Mouse (Mus musculus) hindbrain, embryonic 11.5 days (tissue): ENCODE measurements around the gene R3hdm2. TPM values are rescaled to one million over a fixed set of nuclear protein-coding genes. Genes with fewer than 3 reads are reported as not detected.
A peak's percentile ranks its signal among the peaks of the same experiment; 100 is the strongest.

Experiments used
- ATAC-seq: fragments of 200-750 bp; cut with Nextera tagmentation; 2 replicates; pipeline ENCODE4 v1.8.0; 2017; ENCODE audit warnings: mild to moderate bottlenecking, moderate TSS enrichment, moderate library complexity; ENCODE audit not compliant: low FRiP score
- DNase-seq: peaks from one replicate; pipeline ENCODE4 v3.0.0-alpha.2; 2015; ENCODE audit warnings: low spot score
- H3K27ac ChIP-seq: fragments of 300-500 bp; sonication (generic); 2 replicates; pipeline ENCODE4 v1.5.1; 2014; ENCODE audit warnings: mild to moderate bottlenecking, low read depth, low read length
- H3K27me3 ChIP-seq: fragments of 300-500 bp; sonication (generic); 2 replicates; pipeline ENCODE4 v1.6.1; 2014; ENCODE audit warnings: mild to moderate bottlenecking, low read length, moderate library complexity, mixed read lengths; ENCODE audit not compliant: control insufficient read depth, insufficient read depth
- H3K36me3 ChIP-seq: fragments of 300-500 bp; sonication (generic); 2 replicates; pipeline ENCODE4 v1.6.1; 2014; ENCODE audit warnings: mild to moderate bottlenecking, low read length, moderate library complexity, mixed read lengths; ENCODE audit not compliant: control insufficient read depth, insufficient read depth
- H3K4me1 ChIP-seq: fragments of 300-500 bp; sonication (generic); replicated peaks from 2 replicates; pipeline ENCODE4 v1.6.1; 2014; ENCODE audit warnings: low read length, mixed read lengths; ENCODE audit not compliant: control insufficient read depth, insufficient read depth
- H3K4me2 ChIP-seq: fragments of 300-500 bp; sonication (generic); replicated peaks from 2 replicates; pipeline ENCODE4 v1.6.1; 2014; ENCODE audit warnings: mild to moderate bottlenecking, low read depth, low read length
- H3K4me3 ChIP-seq: fragments of 300-500 bp; sonication (generic); 2 replicates; pipeline ENCODE4 v1.5.1; 2014; ENCODE audit warnings: low read depth, low read length
- H3K9ac ChIP-seq: fragments of 300-500 bp; sonication (generic); 2 replicates; pipeline ENCODE4 v1.6.1; 2014; ENCODE audit warnings: low read depth, low read length
- H3K9me3 ChIP-seq: fragments of 300-500 bp; sonication (generic); 2 replicates; pipeline ENCODE4 v1.6.1; 2016; ENCODE audit warnings: low read length; ENCODE audit not compliant: control insufficient read depth
- WGBS: fragments of 180-500 bp; shearing (Covaris S2); extraction: QIAGEN DNeasy Blood & Tissue Kit; methylation state at CpG from one replicate; pipeline ENCODE4 v1.1.7; 2014; 5-methylcytosine and 5-hydroxymethylcytosine counted together
- polyA plus RNA-seq: library from polyadenylated mRNA; unstranded; fragments of >200 nt; fragmentation: Nextera tagmentation; extraction: Ambion mirVana; gene quantifications from 2 replicates; pipeline ENCODE4 v1.2.1, GENCODE M21; 2014

The R3hdm2 gene
- polyA plus RNA-seq, 1 experiment from 2014 or later: 33.0 TPM

DNA sequence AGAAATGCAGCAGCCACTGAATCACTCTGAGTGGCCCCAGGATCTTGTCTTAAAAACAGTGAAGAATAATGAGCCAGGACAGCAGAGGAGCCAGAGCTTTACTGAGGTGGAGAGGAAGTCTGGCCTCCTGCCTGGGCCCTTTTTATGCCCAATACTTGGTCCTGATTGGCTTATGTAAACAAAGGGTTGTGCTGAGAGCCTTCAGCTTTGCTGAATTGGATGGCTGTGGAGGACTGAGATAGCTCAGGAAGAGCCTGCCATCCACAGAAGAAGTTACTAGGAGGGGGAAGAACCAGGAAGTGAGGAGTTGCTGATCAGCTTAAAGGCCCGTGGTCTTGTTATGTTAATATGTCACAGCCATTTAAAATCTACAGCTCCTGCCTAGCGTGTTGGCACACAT is 46.5 kb downstream of the R3hdm2 start:
- Histone ChIP-seq H3K4me3 (no peak overlapping the region), H3K9me3 (no peaks in the 10 kb centered on the region), H3K9ac (no peak overlapping the region), H3K4me2 (no peak overlapping the region), H3K27ac (peak overlapping the region; percentile 54; the same call in 1 of the 2 replicates), H3K36me3 (no peaks in the 10 kb centered on the region), H3K4me1 (no peaks in the 10 kb centered on the region), H3K27me3 (no peaks in the 10 kb centered on the region)
- no peak for DNase-seq
- no peak for ATAC-seq
- 28% methylated on average over 2 of the region's 2 CpGs for WGBS

DNA sequence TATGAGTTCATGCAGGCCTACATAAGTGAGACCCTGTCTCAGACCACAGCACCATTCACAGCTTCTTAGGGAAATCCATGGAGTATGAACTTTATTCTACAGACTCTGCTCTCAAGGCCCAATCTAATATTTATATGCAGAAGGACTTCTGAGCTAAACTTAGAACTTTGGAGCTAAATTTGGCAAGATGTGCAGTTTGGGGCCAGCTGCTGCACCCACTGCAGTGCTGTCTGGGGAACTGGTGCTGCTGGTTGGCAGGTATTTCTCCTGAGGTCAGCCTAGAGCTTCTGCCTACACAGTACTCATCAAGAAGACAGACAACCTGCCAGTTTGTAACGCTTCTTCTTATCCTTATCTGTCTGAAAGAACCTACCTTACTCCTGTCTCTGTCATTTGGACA is 47.0 kb downstream of the R3hdm2 start:
- H3K36me3 ChIP-seq: no peaks in the 10 kb centered on the region
- H3K4me2 ChIP-seq: no peak overlapping the region
- H3K9me3 ChIP-seq: no peaks in the 10 kb centered on the region
- ATAC-seq: no peak
- DNase-seq: no peak
- 100% methylated on average over 1 of the region's 1 CpGs for WGBS
- no peak overlapping the region for H3K27ac ChIP-seq
- no peak overlapping the region for H3K9ac ChIP-seq
- H3K4me3 ChIP-seq: no peak overlapping the region
- H3K27me3 ChIP-seq: no peaks in the 10 kb centered on the region
- no peaks in the 10 kb centered on the region for H3K4me1 ChIP-seq

DNA sequence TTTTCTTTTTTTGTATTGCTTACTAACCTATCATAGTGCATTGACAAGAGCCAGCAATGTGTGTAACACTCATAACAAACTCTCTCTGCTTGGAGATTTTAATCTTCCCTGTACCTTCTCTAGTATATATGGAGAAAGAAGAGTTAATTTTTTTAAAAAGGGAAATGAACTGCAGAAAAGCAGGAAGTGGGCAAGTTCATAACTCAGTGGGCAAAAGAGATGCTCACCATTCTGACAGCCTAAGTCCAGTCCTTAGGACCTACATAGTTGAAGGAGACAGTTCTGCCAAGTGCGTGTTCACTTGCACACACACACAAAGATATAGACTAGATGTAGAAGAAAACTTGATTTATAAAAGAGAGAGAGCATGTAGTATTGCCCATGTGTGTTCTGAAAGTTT is 47.9 kb downstream of the R3hdm2 start:
- H3K4me3 ChIP-seq: no peak overlapping the region
- H3K4me1 ChIP-seq: no peaks in the 10 kb centered on the region
- DNase-seq (no peak), ATAC-seq (no peak)
- no peaks in the 10 kb centered on the region for H3K9me3 ChIP-seq
- no peak overlapping the region for H3K27ac ChIP-seq
- H3K36me3 ChIP-seq: no peaks in the 10 kb centered on the region
- 97% methylated on average over 1 of the region's 1 CpGs for WGBS
- no peaks in the 10 kb centered on the region for H3K27me3 ChIP-seq
- H3K4me2 ChIP-seq: no peak overlapping the region
- H3K9ac ChIP-seq: no peak overlapping the region

DNA sequence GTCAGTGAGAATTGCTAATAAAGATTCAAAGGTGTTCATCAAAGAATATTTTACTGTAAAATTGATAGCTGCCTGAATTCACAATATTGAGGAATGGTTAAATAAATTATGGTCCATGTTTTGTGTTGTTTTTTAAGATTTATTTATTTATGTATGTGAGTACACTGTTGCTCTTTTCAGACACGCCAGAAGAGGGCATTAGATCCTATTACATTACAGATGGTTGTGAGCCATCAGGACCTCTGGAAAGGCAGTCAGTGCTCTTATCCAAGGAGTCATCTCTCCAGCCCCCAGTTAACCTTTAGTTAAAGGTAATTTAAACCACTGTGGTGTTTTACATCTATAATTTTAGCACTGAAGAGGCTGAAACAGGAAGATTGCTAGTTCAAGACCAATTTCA is 49.4 kb downstream of the R3hdm2 start:
- H3K4me1 ChIP-seq: no peaks in the 10 kb centered on the region
- no peak overlapping the region for H3K27ac ChIP-seq
- H3K4me3 ChIP-seq: no peak overlapping the region
- H3K9me3 ChIP-seq: no peaks in the 10 kb centered on the region
- H3K9ac ChIP-seq: no peak overlapping the region
- no peak overlapping the region for H3K4me2 ChIP-seq
- DNase-seq (no peak), ATAC-seq (no peak)
- no peaks in the 10 kb centered on the region for H3K27me3 ChIP-seq
- WGBS: 69% methylated on average over 1 of the region's 1 CpGs
- no peaks in the 10 kb centered on the region for H3K36me3 ChIP-seq

DNA sequence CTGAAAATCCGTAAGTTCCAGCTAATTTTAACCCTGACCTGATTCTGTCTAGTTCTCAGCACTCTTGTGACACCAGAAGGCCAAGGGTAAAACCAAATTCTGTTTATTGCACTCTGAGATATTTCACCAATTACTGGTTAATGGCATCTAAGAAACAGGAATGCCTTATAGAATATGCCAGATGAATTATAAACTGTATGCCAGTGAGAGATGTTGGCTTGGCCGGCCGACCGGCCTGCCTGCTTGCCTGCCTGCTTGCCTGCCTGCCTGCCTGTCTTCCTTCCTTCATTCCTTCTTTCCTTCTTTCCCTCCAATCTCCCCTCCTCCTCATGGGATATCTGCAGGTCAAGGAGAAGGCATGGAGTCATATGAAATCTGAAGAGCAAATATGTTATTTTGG is 52.3 kb downstream of the R3hdm2 start:
- Histone ChIP-seq H3K27me3 (no peaks in the 10 kb centered on the region), H3K36me3 (no peaks in the 10 kb centered on the region), H3K9ac (no peak overlapping the region), H3K4me2 (no peak overlapping the region), H3K9me3 (no peaks in the 10 kb centered on the region), H3K4me1 (no peaks in the 10 kb centered on the region), H3K4me3 (no peak overlapping the region), H3K27ac (no peak overlapping the region)
- ATAC-seq (no peak), DNase-seq (no peak)
- 93% methylated on average over 4 of the region's 4 CpGs for WGBS

DNA sequence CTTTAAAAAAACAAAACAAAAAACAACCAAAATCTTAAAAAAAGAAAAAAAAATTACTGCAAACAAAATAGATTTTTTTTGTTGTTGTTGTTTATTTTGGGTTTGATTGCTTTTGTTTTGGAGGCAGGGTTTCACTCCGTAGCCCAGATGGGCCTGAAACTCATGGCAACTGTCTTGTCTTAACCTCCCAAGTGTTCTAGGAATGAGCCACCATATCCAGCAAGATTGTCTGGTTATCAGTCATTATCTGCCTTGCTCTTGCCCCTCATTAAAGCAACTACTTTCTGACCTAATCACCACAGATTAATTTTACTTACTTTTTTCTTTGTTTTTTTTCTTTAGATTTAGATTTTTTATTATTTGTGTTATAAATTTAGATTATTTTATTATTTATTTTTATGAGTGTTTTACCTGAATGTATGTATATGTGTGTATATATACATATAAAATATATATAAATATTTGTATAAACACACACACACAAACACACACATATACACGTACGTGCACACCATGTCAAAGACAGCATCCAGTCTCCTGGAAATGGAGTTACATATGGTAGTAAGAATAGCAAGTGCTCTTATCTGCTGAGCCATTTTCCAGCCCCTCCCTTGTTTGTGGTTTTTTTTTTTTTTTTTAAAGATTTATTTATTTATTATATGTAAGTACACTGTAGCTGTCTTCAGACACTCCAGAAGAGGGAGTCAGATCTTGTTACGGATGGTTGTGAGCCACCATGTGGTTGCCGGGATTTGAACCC is 57.4 kb downstream of the R3hdm2 start:
- WGBS: 90% methylated on average over 5 of the region's 5 CpGs
- no peaks in the 10 kb centered on the region for H3K36me3 ChIP-seq
- DNase-seq (no peak), ATAC-seq (no peak)
- H3K27ac ChIP-seq: no peak overlapping the region
- H3K4me1 ChIP-seq: no peaks in the 10 kb centered on the region
- no peak overlapping the region for H3K4me2 ChIP-seq
- H3K9ac ChIP-seq: no peak overlapping the region
- H3K27me3 ChIP-seq: no peaks in the 10 kb centered on the region
- H3K9me3 ChIP-seq: no peaks in the 10 kb centered on the region
- no peak overlapping the region for H3K4me3 ChIP-seq

DNA sequence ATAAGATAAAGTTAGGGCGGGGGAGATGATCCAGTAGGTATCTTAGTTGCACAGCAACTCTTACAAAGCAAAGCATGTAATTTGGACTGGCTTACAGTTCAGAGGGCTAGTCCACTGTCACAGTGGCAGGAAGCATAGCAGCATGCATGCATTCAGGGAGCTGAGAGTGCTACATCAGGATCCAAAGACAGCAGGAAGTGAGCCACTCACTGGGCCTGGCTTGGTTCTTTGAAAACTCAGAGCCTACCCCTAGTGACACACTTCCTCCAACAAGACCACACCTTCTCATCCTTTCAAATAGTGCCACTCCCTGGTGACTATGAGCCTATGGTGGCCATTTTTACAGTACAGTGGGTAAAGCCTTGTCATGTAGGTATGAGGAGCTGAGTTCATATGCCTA is 73.6 kb downstream of the R3hdm2 start:
- Histone ChIP-seq H3K4me2 (no peak overlapping the region), H3K27me3 (no peaks in the 10 kb centered on the region), H3K36me3 (0 out of 2 replicates have a peak, but pooled peaks cover 4% of the 10 kb centered on the region), H3K9ac (no peak overlapping the region), H3K9me3 (no peaks in the 10 kb centered on the region), H3K4me3 (no peak overlapping the region), H3K27ac (no peak overlapping the region), H3K4me1 (no peaks in the 10 kb centered on the region)
- 100% methylated on average over 1 of the region's 1 CpGs for WGBS
- no peak for DNase-seq
- no peak for ATAC-seq

DNA sequence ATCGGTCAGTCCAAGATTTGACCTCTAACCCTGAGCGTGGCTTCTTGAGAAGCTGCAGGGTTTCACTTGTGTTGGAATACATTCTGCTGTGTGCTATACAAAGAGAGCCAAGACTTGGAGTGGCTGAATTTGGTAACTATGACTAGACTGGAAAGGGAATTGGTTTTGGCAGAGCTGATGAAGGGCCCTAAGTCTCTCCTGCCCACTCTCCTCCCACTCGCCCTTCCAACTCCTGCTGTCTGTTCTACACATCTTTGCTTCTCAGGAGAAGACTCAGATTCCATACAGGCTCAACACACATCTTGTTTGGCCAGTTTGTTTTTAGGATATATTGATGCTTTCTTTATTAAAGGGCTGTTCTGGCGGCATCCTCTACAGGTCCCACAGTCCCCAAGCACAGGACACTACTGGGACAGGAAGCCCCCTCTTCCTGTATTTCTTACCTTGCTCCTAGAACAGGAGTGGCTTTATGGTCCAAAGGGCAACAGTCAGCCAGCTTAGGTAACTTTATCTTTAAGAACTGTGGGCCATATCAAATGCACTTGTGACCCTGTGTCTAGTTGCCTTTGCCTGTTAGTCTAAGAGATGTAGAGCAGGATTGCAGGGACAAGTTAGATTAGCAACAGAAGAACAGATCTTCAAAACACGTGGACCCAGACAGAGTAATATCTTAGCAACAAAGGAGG is 82.4 kb downstream of the R3hdm2 start:
- Histone ChIP-seq H3K9ac (no peak overlapping the region), H3K4me3 (no peak overlapping the region), H3K9me3 (no peaks in the 10 kb centered on the region), H3K27ac (no peak overlapping the region), H3K4me2 (no peak overlapping the region), H3K36me3 (peaks cover 4% of the 10 kb centered on the region; the same call in 1 of the 2 replicates), H3K4me1 (no peaks in the 10 kb centered on the region), H3K27me3 (no peaks in the 10 kb centered on the region)
- DNase-seq (no peak), ATAC-seq (no peak)
- WGBS: 68% methylated on average over 5 of the region's 5 CpGs
